Mouse (Mus musculus): Measurements from ENCODE around the gene Gsta2. TPM values are rescaled to one million over a fixed set of nuclear protein-coding genes. Genes with fewer than 3 reads are reported as not detected.

Gene Gsta2
- polyA plus RNA-seq, 1 experiment: not detected

Other genes starting within 250 kb of the Gsta2 start
- gene Fbxo9, start 246.7 kb downstream of the Gsta2 start, polyA plus RNA-seq (2012): 20.3 and 21.9 TPM in 2 replicates
- gene Ick, start 246.6 kb downstream of the Gsta2 start, polyA plus RNA-seq (2012): 0.35 and 0.62 TPM in 2 replicates
- gene Gsta4, start 173.0 kb downstream of the Gsta2 start, polyA plus RNA-seq (2012): 0.65 and 1.0 TPM in 2 replicates
- gene Gsta1, start 125.1 kb downstream of the Gsta2 start, polyA plus RNA-seq (2012): not detected in 2 replicates
- not detected in 2 replicates for gene Gm3776, start 98.7 kb downstream of the Gsta2 start, polyA plus RNA-seq (2012)
- gene Gm10639, start 65.9 kb downstream of the Gsta2 start, polyA plus RNA-seq (2012): not detected in 2 replicates
- not detected in 2 replicates for gene Omt2a, start 41.0 kb downstream of the Gsta2 start, polyA plus RNA-seq (2012)
- gene Omt2b, start 28.2 kb downstream of the Gsta2 start, polyA plus RNA-seq (2012): not detected in 2 replicates
- not detected in 2 replicates for gene Dppa5a, start 12.4 kb upstream of the Gsta2 start, polyA plus RNA-seq (2012)
- gene Ooep, start 22.9 kb upstream of the Gsta2 start, polyA plus RNA-seq (2012): not detected in 2 replicates
- not detected in 2 replicates for gene Ddx43, start 40.0 kb upstream of the Gsta2 start, polyA plus RNA-seq (2012)
- gene Cgas, start 87.4 kb upstream of the Gsta2 start, polyA plus RNA-seq (2012): 0.05 TPM in 1 of 2 replicates, not detected in the other
- 0.94 and 1.1 TPM in 2 replicates for gene Mto1, start 92.4 kb upstream of the Gsta2 start, polyA plus RNA-seq (2012)
- 0.15 and 0.23 TPM in 2 replicates for gene Gm17324, start 93.0 kb upstream of the Gsta2 start, polyA plus RNA-seq (2012)
- 47.9 and 54.8 TPM in 2 replicates for gene Eef1a1, start 133.4 kb upstream of the Gsta2 start, polyA plus RNA-seq (2012)
- gene Slc17a5, start 232.3 kb upstream of the Gsta2 start, polyA plus RNA-seq (2012): 0.06 and 0.10 TPM in 2 replicates

Measured in erythroblast, embryonic 14.5 days (primary cell).